Mouse (Mus musculus) gastrocnemius, adult 8-10 months (tissue): ENCODE results near the gene Olfr1339. TPM values are rescaled to one million over a fixed set of nuclear protein-coding genes. Genes with fewer than 3 reads are reported as not detected.

Experiments
- DNase-seq, 2 experiments: peaks; one replicate each; pipeline ENCODE4 v3.0.0; 2022; ENCODE audit warnings: low spot score in 2 of 2
- total RNA-seq, 4 experiments: library from RNA; stranded (reverse); gene quantifications; 2 replicates each; pipeline ENCODE4 v1.2.4; 2022

The Olfr1339 gene
- total RNA-seq: not detected

DNA sequence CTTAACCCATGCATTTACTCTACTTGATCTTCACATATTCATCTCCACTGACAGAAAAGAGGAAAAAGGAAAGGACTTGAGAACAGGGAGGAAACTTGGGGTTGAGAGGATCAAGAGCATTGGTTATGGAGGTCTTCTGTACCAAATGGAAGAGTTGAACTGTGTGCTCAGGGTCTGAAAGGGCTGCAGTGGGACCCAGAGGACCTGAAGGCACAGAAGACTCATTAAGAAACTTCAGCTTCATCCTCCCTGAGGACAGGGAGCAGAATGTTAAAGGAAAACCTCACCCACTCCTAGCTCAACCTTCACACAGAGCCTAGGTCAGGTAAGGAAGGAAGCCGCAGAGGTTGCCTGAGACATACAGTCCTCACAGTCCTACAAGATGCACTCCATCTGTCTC lies at the start of gene Olfr1339:
Gene Olfr1339, plus strand, starts transcription at position 301 of the 400 bp plus-strand sequence.
- DNase-seq: no peak

GRCm38 (mm10) chr4:118687086-118687485 lies 44.9 kb upstream of the Olfr1339 start:
- DNase-seq: no peak

DNA sequence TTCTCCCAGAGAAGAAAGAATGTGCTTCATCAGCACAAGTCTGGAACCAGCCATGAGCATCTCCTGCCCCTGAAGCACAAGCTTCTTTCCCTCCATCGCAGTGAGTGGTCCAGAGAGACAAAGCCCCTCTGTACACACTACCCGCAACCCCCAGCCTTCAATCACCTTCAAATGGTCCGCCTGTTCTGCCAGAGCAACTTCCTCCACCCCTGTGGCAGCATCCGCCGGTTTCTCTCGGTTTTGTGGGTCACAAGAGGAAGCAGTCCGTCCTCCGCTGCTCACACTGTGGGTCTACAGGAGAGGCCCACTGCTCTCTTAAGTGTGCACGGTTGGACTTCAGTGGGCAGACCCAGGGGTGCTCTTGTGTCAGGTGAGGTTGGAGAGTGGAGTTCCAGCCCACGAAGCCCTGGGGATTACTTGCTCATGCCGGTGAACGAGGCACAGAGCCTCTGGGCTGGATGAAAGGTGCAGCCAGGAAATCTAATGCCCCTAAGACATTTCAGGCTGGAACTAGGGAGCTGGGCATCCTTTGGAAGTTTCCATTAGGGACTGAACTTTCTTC lies 39.5 kb upstream of the Olfr1339 start, which contains the start of gene Olfr1342:
Gene Olfr1342, minus strand, starts transcription at position 345 of the 562 bp plus-strand sequence.
- no peak for DNase-seq

GRCm38 (mm10) chr4:118693812-118694211 lies 38.2 kb upstream of the Olfr1339 start:
- no peak for DNase-seq

GRCm38 (mm10) chr4:118703223-118703622 lies 28.8 kb upstream of the Olfr1339 start, which contains the start of gene Olfr1341:
TSS of gene Olfr1341 (plus strand) at chr4:118703523.
- DNase-seq: no peak

- no peak for DNase-seq
Measured at GRCm38 (mm10) chr4:118708086-118708485, 23.9 kb upstream of the Olfr1339 start.

GRCm38 (mm10) chr4:118711656-118712055 lies 20.3 kb upstream of the Olfr1339 start:
- DNase-seq: no peak

- DNase-seq: no peak
Measured at GRCm38 (mm10) chr4:118719838-118720237, 12.1 kb upstream of the Olfr1339 start, which contains the start of gene Olfr1340. TSS of gene Olfr1340 (plus strand) at chr4:118720138.

DNA sequence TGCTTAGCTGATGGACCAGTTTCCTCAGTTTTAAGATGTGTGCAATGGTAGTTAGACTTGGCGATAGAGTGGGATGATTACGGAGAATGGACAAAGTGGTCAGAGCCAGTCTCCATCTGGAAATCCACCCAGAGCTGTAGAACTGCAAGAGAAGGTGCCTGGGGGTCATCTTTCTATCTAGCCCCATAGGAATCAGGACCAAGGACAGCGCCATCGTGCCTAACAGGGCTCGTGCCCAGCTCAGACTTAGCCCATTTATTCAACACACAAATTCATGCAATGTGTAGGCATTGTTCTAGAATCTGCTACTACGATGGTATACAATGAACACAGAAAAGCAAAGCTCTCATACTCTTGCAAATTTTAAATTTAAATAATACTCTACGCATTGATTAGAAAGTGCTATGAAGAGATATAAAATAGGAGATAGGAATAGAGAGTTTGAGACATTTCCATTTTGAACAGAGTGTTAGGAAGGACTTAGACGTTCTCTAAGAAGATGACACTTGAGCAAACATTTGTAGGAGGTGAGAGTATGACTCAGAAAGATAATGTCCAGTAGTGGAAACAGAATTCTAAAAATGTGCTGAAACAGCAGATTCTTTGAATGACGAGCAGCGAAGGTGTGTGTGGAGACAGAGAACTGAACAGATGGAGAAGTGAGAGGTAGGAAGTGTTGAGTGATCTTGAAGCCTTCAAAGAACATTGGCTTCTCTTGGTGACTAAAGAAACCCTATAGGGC lies 10.1 kb upstream of the Olfr1339 start:
- DNase-seq: no peak

DNA sequence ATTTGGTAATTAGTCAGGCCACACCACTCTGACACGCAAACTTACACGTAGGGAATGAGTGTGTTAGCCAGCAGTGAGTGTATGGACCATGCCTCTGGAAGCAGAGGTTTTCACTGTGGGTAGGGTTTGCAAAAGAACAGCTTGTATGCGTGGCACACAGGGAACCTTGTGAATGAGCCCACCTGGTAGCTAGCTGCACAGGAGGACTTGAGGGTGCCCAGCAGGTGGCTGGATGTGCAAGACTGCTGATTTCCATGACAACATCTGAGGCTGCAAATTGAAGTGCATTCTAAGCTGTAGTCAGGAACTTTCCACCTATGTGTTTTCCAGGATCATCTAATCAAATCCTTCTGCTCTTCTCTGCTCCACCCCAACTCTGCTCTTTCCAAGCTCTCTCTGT lies 7.6 kb downstream of the Olfr1339 start:
- DNase-seq: no peak

- DNase-seq: no peak
Measured at GRCm38 (mm10) chr4:118740988-118741698, 9.2 kb downstream of the Olfr1339 start.

GRCm38 (mm10) chr4:118741881-118742280 lies 9.9 kb downstream of the Olfr1339 start:
- DNase-seq: no peak

GRCm38 (mm10) chr4:118758637-118759036 lies 26.7 kb downstream of the Olfr1339 start, which contains the start of gene Olfr1338:
TSS of gene Olfr1338 (minus strand) at chr4:118758737.
- no peak for DNase-seq

- no peak for DNase-seq
Measured at GRCm38 (mm10) chr4:118782486-118782885, 50.5 kb downstream of the Olfr1339 start, which contains the start of gene Olfr1337. TSS of gene Olfr1337 (minus strand) at chr4:118782586.

Other genes starting within 250 kb of the Olfr1339 start
- gene Tie1, start 242.1 kb upstream of the Olfr1339 start, total RNA-seq: 10 to 100 TPM in 2 of 4 experiments, 1 to 10 TPM in 2; 9.0 to 13.3 (median 10.2) TPM
- not detected for gene 2610528J11Rik, start 205.2 kb upstream of the Olfr1339 start, total RNA-seq
- gene Tmem125, start 188.1 kb upstream of the Olfr1339 start, total RNA-seq: not detected
- not detected for gene Cfap57, start 111.4 kb upstream of the Olfr1339 start, total RNA-seq
- gene Ebna1bp2, start 111.4 kb upstream of the Olfr1339 start, total RNA-seq: 10 to 100 TPM; 22.3 to 30.7 (median 25.1) TPM
- not detected for gene Olfr62, start 73.2 kb upstream of the Olfr1339 start, total RNA-seq
- gene Olfr1342, start 39.4 kb upstream of the Olfr1339 start, total RNA-seq: not detected
- gene Olfr1341, start 28.7 kb upstream of the Olfr1339 start, total RNA-seq: not detected
- not detected for gene Olfr1340, start 12.0 kb upstream of the Olfr1339 start, total RNA-seq
- gene Olfr1338, start 26.6 kb downstream of the Olfr1339 start, total RNA-seq: not detected
- not detected for gene Olfr1337, start 50.4 kb downstream of the Olfr1339 start, total RNA-seq
- not detected for gene Olfr1335, start 77.8 kb downstream of the Olfr1339 start, total RNA-seq
- gene Olfr1333, start 104.1 kb downstream of the Olfr1339 start, total RNA-seq: not detected
- not detected for gene Olfr1331, start 132.5 kb downstream of the Olfr1339 start, total RNA-seq
- gene Olfr1330, start 156.4 kb downstream of the Olfr1339 start, total RNA-seq: not detected
- not detected for gene Olfr1329, start 185.3 kb downstream of the Olfr1339 start, total RNA-seq
- gene Olfr1328, start 206.4 kb downstream of the Olfr1339 start, total RNA-seq: not detected
- under 1 TPM; 0.17 to 0.24 (median 0.22) TPM for gene Lao1, start 229.4 kb downstream of the Olfr1339 start, total RNA-seq